Mouse (Mus musculus) forebrain, embryonic 11.5 days (tissue): ENCODE measurements at regions not wholly inside any gene's neighbourhood (a gene's known extent, or its start where the extent isn't known, plus 50 kb on each side); places are given as distances from the start of the nearest gene placed in this dataset.
"Not testable (repeated sequence)": the region's sequence is repeated elsewhere in the genome, so short reads cannot be mapped to it uniquely, and the experiment has no call there.

Source experiments
- ATAC-seq: fragments of 200-750 bp; cut with Nextera tagmentation; replicated peaks from 2 replicates; pipeline ENCODE4 v1.8.0; 2017; ENCODE audit warnings: moderate TSS enrichment; ENCODE audit not compliant: low FRiP score
- DNase-seq: peaks from one replicate; pipeline ENCODE4 v3.0.0-alpha.2; 2017; ENCODE audit warnings: low spot score
- H3K27ac ChIP-seq: fragments of 300-500 bp; sonication (generic); 2 replicates; pipeline ENCODE4 v1.5.1; 2014; ENCODE audit warnings: low read depth, low read length
- H3K27me3 ChIP-seq: fragments of 300-500 bp; sonication (generic); 2 replicates; pipeline ENCODE4 v1.6.1; 2014; ENCODE audit warnings: mild to moderate bottlenecking, low read length, mixed read lengths; ENCODE audit not compliant: control insufficient read depth, insufficient read depth
- H3K36me3 ChIP-seq: fragments of 300-500 bp; sonication (generic); 2 replicates; pipeline ENCODE4 v1.6.1; 2014; ENCODE audit warnings: mild to moderate bottlenecking, low read length, moderate library complexity, mixed read lengths; ENCODE audit not compliant: control insufficient read depth, insufficient read depth
- H3K4me1 ChIP-seq: fragments of 300-500 bp; sonication (generic); replicated peaks from 2 replicates; pipeline ENCODE4 v1.6.1; 2014; ENCODE audit warnings: low read length, mixed read lengths; ENCODE audit not compliant: control insufficient read depth, insufficient read depth
- H3K4me2 ChIP-seq: fragments of 300-500 bp; sonication (generic); 2 replicates; pipeline ENCODE4 v1.6.1; 2014; ENCODE audit warnings: low read depth, mild to moderate bottlenecking, low read length, moderate library complexity, mixed read lengths; ENCODE audit not compliant: severe bottlenecking
- H3K4me3 ChIP-seq: fragments of 300-500 bp; sonication (generic); 2 replicates; pipeline ENCODE4 v1.5.1; 2014; ENCODE audit warnings: low read depth, low read length
- H3K9ac ChIP-seq: fragments of 300-500 bp; sonication (generic); 2 replicates; pipeline ENCODE4 v1.6.1; 2014; ENCODE audit warnings: low read length
- H3K9me3 ChIP-seq: fragments of 300-500 bp; sonication (generic); 2 replicates; pipeline ENCODE4 v1.6.1; 2016; ENCODE audit warnings: low read length, mixed read lengths; ENCODE audit not compliant: control insufficient read depth
- WGBS: fragments of 180-500 bp; shearing (Covaris S2); extraction: QIAGEN DNeasy Blood & Tissue Kit; methylation state at CpG from one replicate; pipeline ENCODE4 v1.1.7; 2014; 5-methylcytosine and 5-hydroxymethylcytosine counted together

- not testable (repeated sequence) for H3K9me3 ChIP-seq, H3K4me3 ChIP-seq, ATAC-seq, H3K27me3 ChIP-seq, H3K9ac ChIP-seq, H3K4me2 ChIP-seq, DNase-seq, H3K36me3 ChIP-seq, H3K4me1 ChIP-seq, H3K27ac ChIP-seq
- WGBS: 92% methylated on average over 4 of the region's 4 CpGs
Observed at GRCm38 (mm10) chr14:19080001-19080400, 185.9 kb upstream of the Ube2e2 start.

- DNase-seq: peak; percentile 90
- peak; percentile 90 for ATAC-seq
- H3K27me3 ChIP-seq: no peaks in the 10 kb centered on the region
- no peak overlapping the region for H3K27ac ChIP-seq
- H3K4me3 ChIP-seq: peak overlapping the region; percentile 40
- 2% methylated on average over 48 of the region's 49 CpGs for WGBS
- peak overlapping the region; percentile 16; the same call in 1 of the 2 replicates for H3K9ac ChIP-seq
- no peaks in the 10 kb centered on the region for H3K36me3 ChIP-seq
- no peaks in the 10 kb centered on the region for H3K4me1 ChIP-seq
- H3K9me3 ChIP-seq: no peaks in the 10 kb centered on the region
- H3K4me2 ChIP-seq: peak overlapping the region; percentile 69
Observed at GRCm38 (mm10) chr14:19041984-19042760, 148.1 kb upstream of the Ube2e2 start.

- Histone ChIP-seq H3K4me3 (no peak overlapping the region), H3K27ac (no peak overlapping the region), H3K9me3 (no peaks in the 10 kb centered on the region), H3K4me1 (no peaks in the 10 kb centered on the region), H3K36me3 (no peaks in the 10 kb centered on the region), H3K27me3 (no peaks in the 10 kb centered on the region), H3K9ac (no peak overlapping the region), H3K4me2 (no peak overlapping the region)
- ATAC-seq: no peak
- DNase-seq: no peak
- 56% methylated on average over 2 of the region's 2 CpGs for WGBS
Observed at GRCm38 (mm10) chr14:19020102-19020501, 126.0 kb upstream of the Ube2e2 start.

- no peak for DNase-seq
- no peak overlapping the region for H3K4me2 ChIP-seq
- no peaks in the 10 kb centered on the region for H3K36me3 ChIP-seq
- H3K4me1 ChIP-seq: no peaks in the 10 kb centered on the region
- no peak overlapping the region for H3K4me3 ChIP-seq
- H3K27ac ChIP-seq: no peak overlapping the region
- 76% methylated on average over 4 of the region's 4 CpGs for WGBS
- no peaks in the 10 kb centered on the region for H3K9me3 ChIP-seq
- no peak overlapping the region for H3K9ac ChIP-seq
- no peaks in the 10 kb centered on the region for H3K27me3 ChIP-seq
- no peak for ATAC-seq
Observed at GRCm38 (mm10) chr14:19015406-19015805, 121.3 kb upstream of the Ube2e2 start.

GRCm38 (mm10) chr14:19013558-19013957, 119.5 kb upstream of the Ube2e2 start:
- not testable (repeated sequence) for H3K9me3 ChIP-seq, H3K4me3 ChIP-seq, ATAC-seq, H3K4me2 ChIP-seq, H3K27me3 ChIP-seq, DNase-seq, H3K9ac ChIP-seq, H3K27ac ChIP-seq, H3K4me1 ChIP-seq, H3K36me3 ChIP-seq
- WGBS: 84% methylated on average over 2 of the region's 2 CpGs

GRCm38 (mm10) chr14:18983901-18984300, 89.8 kb upstream of the Ube2e2 start:
- no peak for ATAC-seq
- WGBS: 91% methylated on average over 3 of the region's 3 CpGs

GRCm38 (mm10) chr14:18963864-18964263, 69.8 kb upstream of the Ube2e2 start:
- no peaks in the 10 kb centered on the region for H3K36me3 ChIP-seq
- ATAC-seq (no peak), DNase-seq (no peak)
- no peak overlapping the region for H3K4me3 ChIP-seq
- no peak overlapping the region for H3K4me2 ChIP-seq
- no peak overlapping the region for H3K27ac ChIP-seq
- H3K9me3 ChIP-seq: no peaks in the 10 kb centered on the region
- 94% methylated on average over 1 of the region's 1 CpGs for WGBS
- H3K4me1 ChIP-seq: no peaks in the 10 kb centered on the region
- no peaks in the 10 kb centered on the region for H3K27me3 ChIP-seq
- no peak overlapping the region for H3K9ac ChIP-seq

More at GRCm38 (mm10) chr14:18983901-18984300, 89.8 kb upstream of the Ube2e2 start:
- H3K9ac ChIP-seq: no peak overlapping the region
- no peak overlapping the region for H3K27ac ChIP-seq
- DNase-seq: no peak
- no peaks in the 10 kb centered on the region for H3K36me3 ChIP-seq
- H3K4me2 ChIP-seq: no peak overlapping the region
- H3K4me3 ChIP-seq: no peak overlapping the region
- H3K4me1 ChIP-seq: no peaks in the 10 kb centered on the region
- no peaks in the 10 kb centered on the region for H3K27me3 ChIP-seq
- H3K9me3 ChIP-seq: no peaks in the 10 kb centered on the region

- H3K4me2 ChIP-seq: no peak overlapping the region
- DNase-seq (no peak), ATAC-seq (no peak)
- no peaks in the 10 kb centered on the region for H3K36me3 ChIP-seq
- H3K27me3 ChIP-seq: no peaks in the 10 kb centered on the region
- WGBS: 96% methylated on average over 2 of the region's 2 CpGs
- H3K27ac ChIP-seq: no peak overlapping the region
- no peaks in the 10 kb centered on the region for H3K9me3 ChIP-seq
- H3K4me3 ChIP-seq: no peak overlapping the region
- no peak overlapping the region for H3K9ac ChIP-seq
- no peaks in the 10 kb centered on the region for H3K4me1 ChIP-seq
Observed at GRCm38 (mm10) chr14:18963287-18963686, 69.2 kb upstream of the Ube2e2 start.
